Mouse (Mus musculus): ENCODE measurements around the gene Carmil3.

Carmil3 gene

GRCm38 (mm10) chr14:55495509-55496240 is 5.2 kb downstream of the Carmil3 start:
- DNase-seq (ENCODE audit: extremely low spot score) = no peak

DNA sequence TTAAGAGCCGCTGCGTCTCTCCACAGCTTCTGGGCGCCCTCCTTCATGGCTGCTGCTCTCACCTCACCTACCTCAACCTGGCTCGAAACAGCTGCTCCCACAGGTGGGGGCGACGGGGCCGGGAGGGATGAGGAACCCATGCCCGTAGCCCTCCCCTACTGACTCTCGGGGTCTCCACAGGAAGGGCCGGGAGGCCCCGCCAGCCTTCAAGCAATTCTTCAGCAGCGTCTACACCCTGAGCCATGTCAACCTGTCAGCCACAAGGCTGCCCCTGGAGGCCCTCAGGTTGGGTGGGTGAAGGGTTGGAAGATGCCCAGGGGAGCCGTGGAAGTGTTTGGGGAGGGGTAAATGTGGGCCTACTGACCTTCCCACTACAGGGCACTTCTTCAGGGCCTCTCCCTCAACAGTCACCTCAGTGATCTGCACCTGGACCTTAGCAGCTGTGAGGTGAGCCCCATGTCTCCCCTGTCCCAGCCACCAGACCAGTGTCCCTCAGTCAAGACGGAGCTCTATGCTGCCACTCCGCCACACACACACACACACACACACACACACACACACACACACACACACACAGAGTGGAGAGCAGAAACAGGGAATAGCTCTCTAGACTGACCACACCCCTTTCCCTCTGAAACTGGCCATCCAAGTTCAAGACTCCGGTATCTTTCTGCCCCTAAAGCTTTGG is 6.5 kb downstream of the Carmil3 start:
- no peak for DNase-seq (ENCODE audit: extremely low spot score)

GRCm38 (mm10) chr14:55497449-55497821 is 7.0 kb downstream of the Carmil3 start:
- DNase-seq (ENCODE audit: extremely low spot score) = peak; percentile 89

- no peak for DNase-seq (ENCODE audit: extremely low spot score)
Observed at GRCm38 (mm10) chr14:55505612-55506011, 15.2 kb downstream of the Carmil3 start.

GRCm38 (mm10) chr14:55507801-55508200 is 17.4 kb downstream of the Carmil3 start:
- DNase-seq (ENCODE audit: extremely low spot score) = no peak

GRCm38 (mm10) chr14:55509540-55509939 is 19.1 kb downstream of the Carmil3 start:
- DNase-seq (ENCODE audit: extremely low spot score) = no peak

DNA sequence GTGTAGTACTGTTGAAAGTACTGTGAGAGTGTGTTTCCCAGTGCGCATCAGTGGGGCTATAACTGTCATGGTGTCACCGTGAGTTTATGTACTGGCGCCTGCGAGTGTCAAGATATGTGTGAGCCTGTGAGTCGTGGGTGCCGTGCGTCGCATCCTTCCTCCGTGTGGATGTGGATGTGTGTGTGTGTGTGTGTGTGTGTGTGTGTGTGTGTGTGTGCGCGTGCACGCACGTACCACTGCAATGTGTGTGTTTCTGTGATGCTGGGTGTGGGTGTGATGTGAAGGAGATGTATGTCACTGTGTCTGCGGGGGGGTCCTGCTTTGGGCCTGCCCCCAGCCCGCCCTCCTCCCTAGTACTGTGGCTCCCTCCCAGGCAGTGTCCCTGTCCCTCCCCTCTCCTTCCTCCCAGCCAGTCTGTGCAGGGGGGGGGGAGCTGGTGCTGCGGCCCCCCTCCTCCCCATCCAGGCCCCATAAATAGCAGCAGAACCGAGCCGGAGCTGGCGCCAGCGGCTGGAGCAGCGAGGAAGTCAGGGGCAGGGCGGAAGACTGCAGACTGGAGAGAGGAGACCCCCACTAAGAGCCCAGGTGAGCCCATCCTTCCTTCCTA is 19.8 kb downstream of the Carmil3 start, which contains the start of gene Cpne6:
Cpne6 (plus strand) TSS at position 321 of the 607 bp plus-strand sequence.
- no peak for DNase-seq (ENCODE audit: extremely low spot score)

DNA sequence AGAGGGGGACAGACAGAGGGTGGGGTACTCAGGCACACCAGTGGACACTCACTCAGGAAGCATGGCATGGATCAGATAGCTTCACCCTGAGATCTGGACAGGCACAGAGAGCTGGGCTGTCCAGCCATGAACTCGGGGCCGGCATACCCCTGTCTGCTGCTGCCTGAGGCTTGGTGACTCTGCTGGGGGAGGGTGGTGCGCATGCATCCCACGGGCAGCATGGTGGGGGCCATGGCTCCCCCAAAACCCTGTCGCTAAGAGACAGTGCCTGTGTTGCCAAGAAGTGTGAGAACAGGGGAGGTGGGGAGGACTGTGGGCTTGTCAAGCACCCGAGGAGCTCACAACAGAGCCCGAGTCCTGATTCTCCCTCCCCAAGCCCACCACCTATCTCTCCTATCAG is 20.6 kb downstream of the Carmil3 start:
- DNase-seq (ENCODE audit: extremely low spot score) = no peak

GRCm38 (mm10) chr14:55513927-55514326 is 23.5 kb downstream of the Carmil3 start:
- no peak for DNase-seq (ENCODE audit: extremely low spot score)

GRCm38 (mm10) chr14:55515846-55516245 is 25.4 kb downstream of the Carmil3 start:
- no peak for DNase-seq (ENCODE audit: extremely low spot score)

- DNase-seq (ENCODE audit: extremely low spot score) = peak; percentile 35
Observed at GRCm38 (mm10) chr14:55518897-55519296, 28.4 kb downstream of the Carmil3 start.

- no peak for DNase-seq (ENCODE audit: extremely low spot score)
Observed at GRCm38 (mm10) chr14:55519604-55520003, 29.2 kb downstream of the Carmil3 start.

GRCm38 (mm10) chr14:55520451-55521361 is 30.3 kb downstream of the Carmil3 start:
- DNase-seq (ENCODE audit: extremely low spot score) = peak; percentile 39

- no peak for DNase-seq (ENCODE audit: extremely low spot score)
Observed at GRCm38 (mm10) chr14:55524062-55524461, 33.6 kb downstream of the Carmil3 start.

DNA sequence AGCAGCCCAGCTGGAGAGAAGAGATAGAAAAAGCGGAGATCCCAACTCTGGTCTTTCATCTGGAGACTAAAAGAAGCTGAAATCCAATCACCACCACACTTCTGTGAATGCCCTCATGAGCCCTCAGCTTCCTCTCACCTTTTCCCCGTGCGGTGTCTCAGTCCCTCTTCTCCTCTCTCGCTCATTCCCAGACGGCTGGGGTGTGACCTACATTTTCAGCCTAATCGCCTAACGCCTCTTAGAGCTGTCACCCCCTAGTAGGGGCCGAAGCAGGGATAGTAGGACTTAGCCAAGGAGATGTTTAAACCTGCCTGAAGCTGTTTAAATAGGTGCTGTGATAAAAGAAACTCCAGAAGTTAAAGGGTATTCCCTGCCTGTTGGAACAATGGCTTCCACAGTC is 34.3 kb downstream of the Carmil3 start, which contains the start of gene Nrl:
Nrl (minus strand) TSS at position 197 of the 400 bp plus-strand sequence.
- DNase-seq (ENCODE audit: extremely low spot score) = no peak

DNA sequence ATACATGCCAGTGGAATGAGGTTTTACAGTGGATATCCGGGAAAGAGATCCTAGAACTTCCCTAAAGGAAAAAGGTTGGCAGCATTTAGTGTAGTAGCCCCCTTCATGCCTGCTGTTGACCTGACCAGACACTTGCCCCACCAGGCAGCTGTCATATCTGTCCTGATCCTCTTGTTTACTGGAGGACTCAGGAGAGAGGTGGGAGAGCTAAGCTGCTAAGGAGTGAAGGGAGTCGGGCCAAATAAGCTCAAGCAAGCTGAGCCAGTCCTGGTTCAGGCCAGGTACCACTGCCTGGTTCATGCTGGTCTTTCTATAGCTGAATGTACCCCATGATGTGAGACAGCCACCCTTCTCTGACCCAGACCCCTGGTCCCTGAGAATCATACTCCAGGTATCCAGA is 36.2 kb downstream of the Carmil3 start:
- DNase-seq (ENCODE audit: extremely low spot score) = no peak

DNA sequence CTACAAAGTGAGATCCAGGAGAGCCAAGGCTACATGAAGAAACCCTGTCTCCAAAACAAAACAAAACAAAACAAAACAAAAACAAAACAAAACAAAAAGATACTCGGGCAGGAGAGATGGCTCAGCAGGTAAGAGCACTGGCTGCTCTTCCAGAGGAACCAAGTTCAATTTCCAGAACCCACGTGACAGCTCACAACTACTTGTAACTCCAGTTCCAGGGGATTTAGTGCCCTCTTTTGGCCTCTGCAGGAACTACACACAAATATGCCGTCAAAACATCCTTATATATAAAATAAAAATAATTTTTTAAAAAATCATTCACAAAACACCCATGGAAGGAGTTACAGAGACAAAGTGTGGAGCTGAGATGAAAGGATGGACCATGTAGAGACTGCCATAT is 37.5 kb downstream of the Carmil3 start:
- DNase-seq (ENCODE audit: extremely low spot score) = peak; percentile 17

DNA sequence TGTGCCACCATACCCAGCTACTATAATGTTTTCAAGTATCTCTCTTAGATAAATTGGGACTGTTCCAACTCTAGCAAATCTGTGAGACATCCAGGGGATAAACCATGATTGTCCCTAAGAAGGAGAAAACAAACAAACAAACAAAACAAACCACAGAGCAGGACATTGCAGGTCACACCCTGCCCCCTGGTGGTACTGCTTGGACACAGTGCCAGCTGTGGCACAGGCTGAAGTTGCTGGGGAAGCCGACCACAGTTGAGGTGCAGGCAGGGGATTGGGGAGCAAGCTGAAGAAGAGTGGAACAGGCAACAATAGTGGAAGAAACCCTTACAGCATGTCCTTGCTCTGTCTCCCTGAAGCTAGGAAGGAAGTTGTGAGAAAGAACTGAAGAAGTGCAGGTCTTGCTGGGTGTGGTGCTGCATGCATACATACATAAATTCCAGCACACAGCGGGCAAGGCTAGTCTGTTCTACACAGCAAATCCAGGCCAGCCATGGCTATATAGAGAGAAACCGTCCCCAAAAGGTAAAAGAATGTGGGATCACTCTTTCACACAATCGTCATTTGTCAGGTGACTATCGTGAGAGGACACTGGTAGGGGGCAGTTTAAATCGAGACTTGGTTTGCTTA is 45.8 kb downstream of the Carmil3 start:
- peak; percentile 22 for DNase-seq (ENCODE audit: extremely low spot score)

DNA sequence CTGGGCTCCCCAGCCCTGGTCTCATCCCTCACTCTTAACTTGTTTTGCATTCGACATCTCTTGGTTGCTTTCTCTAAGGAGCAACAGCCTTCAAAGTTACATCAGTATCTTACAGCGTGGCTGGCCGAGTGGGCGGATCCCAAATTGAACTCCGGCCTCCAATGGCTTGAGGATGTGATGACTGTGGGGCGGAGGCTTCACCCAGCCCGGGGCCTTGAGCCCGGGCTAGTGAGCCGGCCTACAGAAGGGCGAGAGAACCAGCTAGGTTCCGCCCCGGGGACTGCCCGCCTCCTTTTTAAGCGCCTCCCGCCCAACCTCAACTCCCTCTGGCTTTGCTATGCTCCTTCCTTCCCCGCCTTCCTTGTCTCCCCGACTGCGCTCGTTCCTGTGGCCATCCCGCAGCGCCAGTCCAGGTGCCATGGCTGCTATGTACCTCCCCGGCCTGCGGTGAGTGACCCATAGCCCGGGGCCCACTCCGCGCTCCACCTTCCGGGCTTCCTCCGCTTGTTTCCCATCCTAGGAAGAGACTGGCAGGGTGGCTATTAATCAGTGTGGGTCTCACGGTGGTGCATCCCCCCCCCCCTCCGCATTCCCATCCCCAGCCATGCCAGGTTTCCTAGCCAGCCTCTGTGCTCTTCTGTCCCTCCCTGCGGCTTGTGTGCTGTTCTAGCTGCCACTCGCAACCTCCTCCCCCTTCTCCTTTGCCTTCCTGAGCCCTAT is 49.8 kb downstream of the Carmil3 start, which contains the start of gene Pck2:
Pck2 (plus strand) TSS at position 200 of the 720 bp plus-strand sequence.
- DNase-seq (ENCODE audit: extremely low spot score) = peak; percentile 83

DNA sequence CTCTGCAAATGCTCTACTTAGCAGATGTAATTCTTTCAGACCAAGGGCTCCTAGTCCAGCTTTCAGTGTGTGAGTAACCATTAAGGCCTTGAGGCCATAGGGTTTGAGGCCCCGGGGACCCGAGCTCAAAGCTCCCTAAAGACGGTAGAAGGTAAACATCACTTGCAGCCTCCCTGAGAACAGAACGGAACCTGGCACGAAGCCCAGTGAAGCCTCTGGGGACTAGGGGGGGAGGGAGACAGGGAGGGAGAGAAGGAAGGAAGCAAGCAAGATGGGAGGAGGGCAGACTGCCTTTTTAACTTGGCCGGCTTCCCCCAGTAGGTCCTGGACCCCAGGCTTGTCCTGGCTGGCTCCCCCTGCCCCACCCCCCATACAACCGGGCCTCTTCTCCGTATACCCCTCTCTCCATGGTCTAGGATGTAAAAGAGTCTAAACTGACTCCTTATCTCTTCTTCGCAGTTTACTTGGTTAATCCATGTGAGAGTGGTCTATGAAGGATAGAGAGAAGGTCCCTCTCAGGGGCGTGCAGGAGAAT is 50.4 kb downstream of the Carmil3 start:
- DNase-seq (ENCODE audit: extremely low spot score) = no peak

Data from embryo, embryonic 9.5 days (tissue).